Mouse (Mus musculus) adrenal gland, postnatal 25 days (tissue): Measurements from ENCODE around the gene Wwc1. TPM values are rescaled to one million over a fixed set of nuclear protein-coding genes. Genes with fewer than 3 reads are reported as not detected.

ENCODE experiments used
- DNase-seq: peaks from one replicate; pipeline ENCODE4 v3.0.0; 2021; ENCODE audit warnings: mixed read lengths
- total RNA-seq: library from RNA; stranded (reverse); gene quantifications from 2 replicates; pipeline ENCODE4 v1.2.3, GENCODE M21; 2021

Wwc1 gene
- total RNA-seq, 1 experiment from 2014 or later, result 80.2 TPM

DNA sequence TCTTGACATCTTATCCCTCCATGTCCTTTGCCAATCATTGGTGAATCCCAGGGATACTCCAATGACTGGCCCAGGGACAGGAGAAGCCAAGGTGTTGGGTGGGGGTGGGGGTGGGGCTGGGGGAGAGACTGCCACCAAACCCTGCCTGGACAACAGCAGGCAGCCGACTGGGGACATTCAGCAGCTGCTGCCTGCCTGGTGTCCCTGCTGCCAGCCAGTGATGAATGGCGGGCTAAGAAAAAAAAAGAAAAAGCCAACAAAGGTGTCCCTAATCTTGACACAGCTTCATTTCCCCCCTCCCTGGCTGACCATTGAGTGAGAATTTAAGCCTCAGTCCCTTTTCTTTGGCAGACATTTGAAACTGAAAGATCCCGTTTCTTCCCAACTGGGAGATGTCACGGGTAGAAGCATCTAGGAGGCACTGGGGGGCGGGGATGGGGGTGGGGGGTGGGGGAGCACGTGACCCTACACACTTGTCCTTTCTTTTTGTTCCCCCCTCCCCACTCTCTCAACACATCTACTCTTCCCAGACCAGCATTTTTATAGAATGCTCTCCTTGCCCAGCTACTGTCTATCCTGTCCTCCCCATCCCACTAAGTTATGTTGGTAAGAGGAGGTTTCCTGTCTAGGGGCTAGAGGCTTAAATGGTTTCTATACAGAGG lies 7.9 kb downstream of the Wwc1 start:
- DNase-seq, result no peak

DNA sequence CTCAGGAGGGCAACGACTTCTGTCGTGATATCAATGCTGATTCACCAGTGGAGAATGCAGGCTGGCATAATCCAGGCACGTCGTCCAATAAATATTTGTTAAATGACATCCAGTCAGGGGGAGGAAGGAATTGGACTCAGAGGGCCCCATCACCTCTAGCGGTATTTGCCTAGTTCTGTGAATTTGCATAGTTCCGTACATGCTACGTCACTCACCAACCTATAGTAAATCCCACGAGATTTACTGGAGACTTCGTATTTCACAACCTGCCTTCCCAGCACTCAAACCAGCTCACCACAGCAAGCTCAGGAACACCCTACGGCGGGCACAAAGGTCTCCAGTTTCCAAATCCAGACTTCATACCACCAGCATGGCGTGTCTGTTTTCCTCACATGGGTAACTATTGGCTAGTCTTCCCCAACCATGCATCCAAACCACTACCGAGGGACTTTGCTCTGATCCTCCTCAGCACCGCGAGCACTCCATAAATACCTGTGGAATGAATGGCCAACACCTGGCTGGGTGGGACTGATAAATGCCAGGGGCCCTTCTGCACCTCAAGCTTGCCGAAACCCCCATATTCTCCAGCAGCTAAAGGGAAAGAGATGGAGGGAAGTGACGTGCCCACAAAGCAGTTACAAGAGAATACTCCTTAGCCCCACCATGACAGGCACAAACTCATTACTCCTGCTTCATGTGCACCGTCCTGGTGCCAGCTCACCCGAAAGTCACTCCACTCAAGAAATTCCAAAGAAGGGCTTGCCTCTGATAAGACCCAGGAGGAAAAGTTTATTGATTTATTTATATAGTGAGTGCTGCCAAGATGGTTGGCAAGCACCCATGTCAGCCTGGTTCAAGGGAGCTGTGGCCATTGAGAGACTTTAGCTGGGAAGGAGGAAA lies 9.3 kb downstream of the Wwc1 start:
- peak; percentile 41 for DNase-seq

DNA sequence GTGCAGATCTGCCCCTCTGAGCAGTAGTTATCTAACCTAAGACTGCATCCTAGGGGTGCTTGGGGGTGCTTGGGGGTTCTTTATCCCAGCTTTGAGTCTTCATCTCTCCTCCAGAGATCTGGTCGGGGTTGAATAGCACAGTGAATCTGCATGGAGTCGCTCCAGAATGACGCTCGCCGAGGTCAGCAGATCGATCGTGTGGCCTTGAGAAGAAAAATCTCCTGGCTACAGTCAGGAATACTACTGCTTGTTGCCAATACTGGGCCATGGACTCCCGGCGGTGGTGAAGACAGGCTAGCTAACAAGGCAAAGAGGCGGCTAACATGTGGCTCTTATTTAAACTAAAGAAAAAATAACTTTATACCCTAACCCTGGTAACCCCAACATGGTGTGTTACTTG lies 12.0 kb downstream of the Wwc1 start:
- peak; percentile 49 for DNase-seq

DNA sequence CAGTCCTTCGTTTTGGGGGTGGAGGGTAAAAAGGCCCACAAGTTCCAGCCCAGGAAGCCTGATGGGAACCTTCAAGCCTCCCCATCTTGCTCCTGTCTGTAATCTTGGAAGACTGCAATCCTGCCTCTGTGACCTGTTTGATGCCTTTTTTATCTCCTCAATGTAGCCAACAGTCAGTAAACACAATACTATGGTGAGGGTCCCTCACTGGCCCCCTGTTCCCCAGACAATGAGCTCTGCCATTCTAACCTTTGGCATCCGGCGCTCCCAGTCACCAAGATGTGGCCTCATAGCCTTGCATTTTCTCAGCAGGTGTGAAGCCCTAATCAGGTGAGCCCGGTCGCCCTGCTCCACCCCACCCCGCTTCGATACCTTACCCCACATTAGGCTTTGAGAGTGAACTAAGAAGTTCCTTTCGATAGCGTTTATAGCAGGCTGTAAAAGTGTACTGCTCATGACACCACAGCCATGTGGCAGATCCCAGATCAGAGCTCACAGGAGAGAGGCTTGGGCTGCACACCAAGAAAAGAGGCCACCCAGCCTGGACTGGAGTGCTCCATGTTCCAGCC lies 16.3 kb downstream of the Wwc1 start:
- DNase-seq, result no peak

DNA sequence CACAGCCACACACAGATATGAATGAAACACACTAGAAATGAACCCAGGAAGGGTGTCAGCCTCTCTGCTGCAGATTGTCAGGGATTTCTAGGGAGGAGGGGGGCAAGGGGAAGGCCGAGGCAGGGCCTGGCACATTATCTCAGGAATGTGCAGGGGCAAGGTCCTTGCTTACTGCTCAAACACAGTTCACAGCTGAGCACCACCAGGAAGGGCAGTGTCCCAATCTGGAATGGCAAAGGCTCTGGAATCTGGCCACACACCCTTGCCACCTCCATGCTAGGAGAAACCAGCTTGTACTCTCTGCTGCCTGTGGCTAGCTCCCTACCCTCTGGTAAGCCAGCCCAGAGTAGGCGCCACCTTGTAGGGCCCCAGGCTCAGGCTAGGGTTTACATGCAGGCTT lies 16.8 kb downstream of the Wwc1 start:
- DNase-seq, result no peak

DNA sequence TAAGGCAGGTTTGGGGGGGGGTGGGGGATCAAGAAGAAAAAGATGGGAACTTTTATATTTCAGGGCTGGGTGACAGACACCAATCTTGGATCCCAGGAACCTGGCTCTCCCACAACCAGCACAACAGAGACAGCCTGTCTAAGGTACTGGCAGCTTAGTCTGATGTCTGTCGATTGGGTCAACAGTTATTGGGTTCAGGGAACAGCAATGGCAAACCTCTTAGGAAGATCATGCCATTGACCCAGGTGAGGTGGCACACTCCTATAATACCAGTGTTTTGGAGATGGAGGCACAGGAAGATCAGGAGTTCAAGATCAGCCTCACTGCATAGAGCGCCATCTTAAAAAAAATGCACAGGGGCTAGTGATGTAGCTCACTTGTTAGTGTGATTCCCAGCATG lies 17.9 kb downstream of the Wwc1 start:
- DNase-seq, result no peak

DNA sequence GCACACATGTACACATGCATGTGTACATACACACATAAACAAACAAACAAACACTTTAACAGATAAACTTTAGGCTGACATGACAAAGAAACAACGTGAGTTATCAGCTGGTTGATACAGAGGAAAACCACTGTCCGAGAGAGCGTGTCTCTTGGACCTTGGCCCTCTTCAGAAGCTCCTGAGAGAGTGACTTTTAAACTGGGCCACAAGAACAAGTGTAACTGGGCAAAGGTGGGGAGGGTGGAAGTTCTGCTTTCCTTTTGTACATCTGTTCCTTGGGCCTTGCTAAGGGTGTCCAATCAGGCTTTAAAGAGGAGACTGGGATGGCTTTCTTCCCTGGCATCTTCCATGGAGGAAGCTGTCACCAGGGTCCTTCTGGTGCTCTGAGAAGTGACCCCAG lies 21.1 kb downstream of the Wwc1 start:
- no peak for DNase-seq

DNA sequence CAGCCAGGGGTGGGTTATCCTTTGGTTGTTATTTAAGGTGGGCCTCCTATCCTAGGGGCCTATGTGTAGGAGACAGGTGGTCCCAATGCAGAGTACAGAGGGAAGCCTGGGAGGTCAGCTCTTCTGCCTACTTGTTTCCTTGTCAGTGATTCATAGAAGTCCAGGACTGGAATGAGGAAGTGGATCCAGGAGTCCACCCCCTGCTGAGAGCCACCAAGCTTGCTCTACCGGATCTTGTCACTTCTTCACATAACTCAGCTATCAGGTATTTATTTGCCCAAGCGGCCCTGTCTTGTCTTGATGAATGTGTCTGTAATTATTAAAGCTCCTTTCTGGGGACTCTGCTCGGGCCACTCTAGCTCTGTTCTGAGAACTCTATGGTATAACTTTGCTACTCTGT lies 24.8 kb downstream of the Wwc1 start:
- no peak for DNase-seq

DNA sequence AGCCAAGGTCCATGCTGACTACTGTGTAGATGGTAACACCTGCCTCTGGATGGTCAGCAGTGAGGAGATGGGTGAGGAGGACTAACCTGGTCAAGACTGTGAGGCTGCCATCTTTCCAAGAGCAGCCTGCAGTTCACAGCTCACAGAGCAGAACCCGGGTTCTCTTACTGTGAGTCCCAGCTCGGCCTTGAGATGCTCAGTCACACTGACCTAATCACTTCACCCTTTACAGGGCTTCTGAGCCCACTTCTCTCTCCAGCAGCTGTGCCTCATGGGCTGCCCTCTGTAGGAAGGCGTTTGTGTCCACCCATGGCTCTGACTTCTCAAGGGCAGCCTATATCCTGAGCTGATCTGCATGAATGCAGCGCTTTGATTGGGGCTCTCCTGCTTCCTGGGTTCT lies 27.1 kb downstream of the Wwc1 start:
- no peak for DNase-seq

DNA sequence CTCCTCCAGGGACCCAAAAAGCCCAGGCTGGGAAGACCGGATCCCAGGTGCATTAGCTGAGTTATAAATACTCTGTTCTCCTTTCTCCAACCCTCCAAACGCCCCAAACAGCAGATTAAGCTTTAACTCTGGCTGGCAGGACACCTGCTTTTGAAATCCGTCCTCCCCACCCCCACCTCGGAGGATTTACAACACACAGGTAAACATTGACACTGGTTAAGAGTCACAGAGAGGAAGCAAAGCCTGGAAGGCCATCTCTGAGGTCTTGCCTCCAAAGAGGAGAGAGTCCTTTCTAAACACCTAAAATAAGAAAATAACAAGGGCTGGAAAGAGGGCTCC lies 28.6 kb downstream of the Wwc1 start:
- DNase-seq, result no peak

DNA sequence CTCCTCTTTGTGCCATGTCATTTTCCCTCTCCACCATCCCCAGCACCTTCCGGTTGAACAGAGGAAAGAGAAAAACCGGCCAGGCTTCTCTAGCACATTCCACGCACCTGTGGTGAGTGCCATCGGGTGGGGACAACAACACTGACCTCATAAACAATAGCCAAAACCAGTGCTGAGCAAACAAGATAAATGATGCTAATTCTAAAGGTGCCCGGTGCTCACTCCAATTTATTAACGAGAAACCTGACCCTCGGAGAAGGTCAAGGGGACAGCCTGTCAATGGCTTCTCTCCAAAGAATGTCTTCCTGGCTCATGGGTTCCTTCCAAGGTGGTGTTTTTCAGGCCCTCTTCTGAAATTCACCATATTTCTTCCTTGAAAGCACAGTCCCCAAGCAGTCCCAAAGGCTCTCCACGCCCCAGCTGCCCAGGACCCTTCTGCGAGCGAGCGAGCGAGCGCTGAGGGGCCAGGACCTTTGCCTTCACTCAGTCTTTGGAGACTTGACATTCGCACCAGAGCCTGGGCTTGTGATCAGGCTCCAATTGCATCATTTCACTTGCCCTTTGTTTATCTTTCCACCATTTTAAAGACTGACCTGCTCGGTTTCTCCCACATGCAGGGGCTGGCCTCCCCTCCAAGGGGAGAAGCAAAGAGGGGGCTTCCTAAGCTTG lies 29.1 kb downstream of the Wwc1 start:
- no peak for DNase-seq

DNA sequence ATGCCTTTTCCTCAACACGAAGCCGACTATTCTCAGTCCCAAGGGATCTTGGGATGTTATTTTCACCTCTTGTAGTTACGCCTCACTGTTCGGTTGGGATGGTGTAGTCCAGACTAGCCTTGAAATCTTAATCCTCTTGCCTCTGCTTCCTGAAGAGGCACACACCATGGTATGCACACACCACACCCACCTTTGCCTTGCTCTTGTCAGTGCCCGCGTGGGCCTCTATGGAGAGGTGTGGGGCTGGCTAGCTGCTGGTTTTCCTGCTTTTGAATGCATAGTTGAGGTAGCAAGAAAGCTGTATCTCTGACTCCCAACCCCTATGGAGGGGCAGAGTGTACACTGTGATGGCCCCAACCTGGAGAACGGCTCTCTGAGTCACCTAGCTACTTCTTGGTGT lies 29.9 kb downstream of the Wwc1 start:
- DNase-seq, result no peak

DNA sequence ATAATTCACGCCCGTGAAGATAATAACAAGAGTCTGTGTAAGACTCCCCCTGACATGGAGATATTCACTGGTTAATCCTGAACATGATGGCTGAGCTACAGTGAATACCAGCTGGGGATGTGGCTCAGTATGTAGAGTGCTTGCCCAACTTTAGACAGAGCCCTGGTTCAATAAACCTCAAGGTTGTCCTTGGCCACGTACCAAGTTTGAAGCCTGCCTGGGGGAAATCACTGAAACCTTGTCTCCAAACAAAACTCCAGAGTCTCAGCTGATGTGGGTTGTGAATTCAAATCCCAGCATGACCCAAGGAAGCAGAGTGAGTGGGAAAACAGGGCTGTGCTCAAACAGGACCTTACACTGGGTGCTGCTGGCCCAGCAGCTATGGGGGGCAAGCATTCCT lies 30.3 kb downstream of the Wwc1 start:
- DNase-seq, result peak; percentile 42

DNA sequence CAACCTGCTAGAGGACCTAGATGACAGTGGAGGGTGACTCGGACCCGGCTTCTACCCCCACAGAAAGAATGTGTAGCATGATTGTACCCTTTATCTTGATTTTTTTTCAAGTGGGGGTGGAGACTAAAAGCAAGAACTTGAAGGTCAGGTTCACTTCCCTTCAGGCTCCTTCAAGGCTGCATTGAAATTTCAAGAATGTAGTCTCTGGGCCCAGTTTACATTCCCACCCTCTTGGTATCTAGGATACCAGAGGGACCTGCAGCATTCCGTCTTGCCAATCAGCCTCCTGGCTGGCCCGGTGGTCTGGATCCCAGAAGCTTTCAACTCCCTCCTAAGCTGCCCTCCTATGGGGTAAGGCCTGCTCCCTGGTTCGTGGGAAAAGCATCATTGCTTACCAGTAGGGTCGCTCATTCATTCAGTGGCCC lies 31.9 kb downstream of the Wwc1 start:
- no peak for DNase-seq

DNA sequence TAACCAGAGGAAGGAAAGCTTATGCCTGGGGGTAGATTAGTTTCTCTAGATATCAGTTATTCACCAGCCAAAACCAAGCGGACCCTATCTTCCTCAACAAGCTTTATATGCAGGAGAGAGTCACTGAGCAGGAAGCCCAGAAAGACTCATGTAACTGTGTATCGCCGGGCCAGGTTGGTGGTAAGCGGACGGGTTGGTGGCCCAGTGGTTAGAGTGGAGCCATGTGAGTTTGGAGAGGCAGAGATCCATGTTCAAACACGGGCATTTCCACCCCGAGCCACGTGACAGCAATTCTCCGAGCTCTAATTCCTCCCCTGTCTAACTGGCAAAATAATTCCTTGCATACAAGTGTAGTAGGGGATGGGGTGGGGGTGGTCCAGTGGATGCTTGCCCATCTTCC lies 32.4 kb downstream of the Wwc1 start:
- no peak for DNase-seq

DNA sequence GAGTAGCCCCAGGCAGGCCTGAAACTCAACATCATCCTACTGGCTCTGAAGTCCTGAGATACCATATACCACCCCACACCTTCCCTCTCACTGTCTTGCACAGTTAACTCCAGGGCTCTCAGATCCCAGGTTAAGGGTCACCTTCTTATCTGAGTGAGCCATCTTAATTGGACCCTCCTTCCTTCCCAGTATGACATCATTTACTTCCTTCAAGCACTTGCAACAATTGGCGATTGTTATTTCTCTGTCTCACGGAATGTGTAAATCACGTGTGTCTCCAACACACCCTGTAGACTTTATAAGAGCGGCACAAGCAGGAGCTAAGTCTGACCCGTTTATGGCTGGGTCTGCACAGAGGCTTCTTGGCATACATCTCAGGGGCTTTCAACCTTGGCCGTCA lies 35.1 kb downstream of the Wwc1 start:
- DNase-seq, result no peak

DNA sequence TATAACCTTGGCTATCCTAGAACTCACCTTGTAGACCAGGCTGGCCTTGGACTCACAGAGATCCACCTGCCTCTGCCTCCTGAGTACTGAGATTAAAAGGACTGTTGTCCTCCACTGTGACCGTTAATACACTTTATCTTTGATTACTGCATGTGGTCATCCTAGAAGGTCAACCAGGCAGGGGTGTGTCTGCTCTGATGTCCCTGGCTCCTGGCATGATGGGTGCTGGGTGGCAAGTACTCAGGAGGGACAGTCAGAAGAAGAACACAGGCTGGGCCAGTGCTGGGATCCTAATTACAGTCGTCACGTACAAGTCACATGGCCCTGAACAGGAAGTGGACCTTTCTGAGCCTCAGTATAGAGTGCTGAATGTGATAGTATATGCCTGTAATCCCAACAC lies 38.7 kb downstream of the Wwc1 start:
- no peak for DNase-seq

DNA sequence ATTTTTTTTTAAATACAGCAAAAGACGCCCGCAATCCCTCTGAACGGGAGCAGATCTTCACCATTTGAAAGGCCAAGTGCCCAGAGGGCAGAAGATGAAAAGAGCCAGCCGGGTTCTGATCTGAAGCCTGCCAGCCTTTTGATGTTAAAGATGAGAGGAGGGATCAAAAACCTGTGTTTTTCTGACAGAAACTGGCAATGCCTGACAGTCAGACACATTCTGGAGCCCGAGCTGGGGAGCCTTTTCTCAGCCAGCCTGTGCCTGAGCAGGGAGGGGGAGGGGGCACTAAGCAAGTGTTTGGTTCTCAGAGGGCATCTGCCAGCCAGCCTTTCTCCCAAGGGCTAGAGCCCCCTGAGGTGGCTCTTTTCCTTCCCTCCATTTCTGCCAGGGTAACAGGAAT lies 39.3 kb downstream of the Wwc1 start:
- no peak for DNase-seq

DNA sequence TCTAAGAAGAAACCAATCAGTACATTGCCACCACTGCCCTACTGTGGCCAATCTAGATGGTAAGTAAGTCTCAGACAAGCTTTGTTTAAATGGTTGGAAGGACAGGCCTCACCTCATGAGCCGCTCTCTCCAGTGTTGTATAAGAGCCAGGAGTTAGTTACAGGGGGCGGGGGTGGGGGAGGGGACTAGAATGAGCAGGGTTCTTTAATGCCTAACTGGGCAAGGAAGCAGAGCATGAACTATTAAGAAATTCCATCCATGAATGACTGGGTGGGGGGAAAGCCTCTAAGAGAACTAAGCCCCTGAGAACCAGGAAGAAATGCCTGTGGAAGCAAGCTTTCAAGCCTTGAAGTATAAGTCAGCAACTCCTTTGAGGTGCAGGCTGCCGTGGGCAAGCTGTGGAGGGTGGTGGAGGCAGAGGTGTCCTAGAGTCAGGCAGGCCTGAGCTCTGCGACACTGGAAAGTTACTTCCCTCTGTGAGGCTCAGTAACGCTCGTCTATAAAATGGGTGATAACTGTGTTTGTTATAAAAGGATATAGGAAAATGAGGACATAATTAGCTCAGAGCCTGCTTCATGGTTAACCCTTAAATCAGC lies 41.4 kb downstream of the Wwc1 start:
- DNase-seq, result no peak

DNA sequence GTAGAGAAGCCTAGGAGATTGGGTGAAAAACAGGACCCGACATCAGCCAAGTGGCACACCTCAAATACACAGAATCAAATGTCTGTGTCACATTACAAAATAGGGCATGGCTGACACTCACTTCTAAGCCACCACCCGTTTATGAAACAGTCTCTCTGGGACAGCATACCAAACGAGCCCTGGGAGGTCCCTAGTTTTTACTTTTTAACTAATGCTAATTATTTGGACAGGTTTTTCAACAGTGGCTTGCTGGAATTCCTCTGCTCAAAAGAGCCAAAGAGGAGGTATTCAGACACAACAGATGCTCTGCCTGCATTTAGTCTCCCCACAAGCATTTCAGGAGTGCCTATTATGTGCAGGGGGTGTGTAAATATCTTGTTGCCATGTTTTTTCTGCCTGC lies 44.7 kb downstream of the Wwc1 start:
- DNase-seq, result no peak

DNA sequence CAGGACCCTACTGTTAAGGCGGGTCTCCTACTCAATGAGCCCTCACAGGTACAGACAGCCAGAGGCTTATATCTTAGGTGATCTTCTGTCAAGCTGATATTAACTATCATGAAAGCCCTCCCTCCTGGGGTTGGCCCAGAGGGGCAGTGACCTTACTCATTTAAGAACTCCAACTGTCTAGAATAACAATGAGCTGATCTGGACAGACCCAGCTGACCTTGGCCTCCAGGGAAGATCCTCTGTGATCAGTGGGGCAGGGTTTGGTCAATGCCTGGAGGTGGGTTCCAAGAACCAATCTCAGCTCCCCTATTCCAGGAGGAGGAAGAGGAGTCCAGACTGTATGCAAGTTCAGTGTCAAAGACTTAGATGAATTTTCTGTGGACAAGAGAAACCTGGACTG lies 45.2 kb downstream of the Wwc1 start:
- no peak for DNase-seq

DNA sequence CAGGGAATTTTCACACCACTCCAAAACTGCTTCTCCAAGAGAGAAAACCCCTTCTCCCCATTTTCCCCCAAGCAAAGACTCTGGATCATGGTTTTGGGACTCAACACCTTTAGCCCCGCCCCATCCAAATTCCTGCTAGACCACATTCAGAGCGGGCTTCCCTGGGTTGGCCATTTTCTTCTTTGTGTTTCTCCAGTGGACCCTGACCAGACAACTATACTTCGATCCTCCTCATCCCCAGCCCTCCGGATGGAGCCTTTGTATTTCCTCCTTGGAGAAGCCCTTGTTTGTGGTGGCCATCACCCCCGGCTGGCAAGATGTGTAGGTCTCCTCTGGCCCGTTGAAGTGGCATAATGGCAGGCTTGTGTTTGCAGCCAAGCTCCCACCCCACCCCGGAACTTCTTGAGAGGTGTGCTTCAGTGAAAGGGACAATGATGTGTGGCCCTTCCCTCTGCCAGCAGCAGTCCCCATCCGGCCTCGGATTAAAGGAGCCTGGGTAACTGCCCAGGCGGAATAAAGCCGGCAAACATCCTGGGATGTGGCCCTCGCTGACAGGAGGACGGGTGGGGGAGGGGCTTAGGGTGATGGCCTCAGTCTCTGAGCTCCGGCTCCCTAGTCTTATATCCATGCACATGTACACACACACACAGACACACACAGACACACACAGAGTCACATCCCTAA lies 46.8 kb downstream of the Wwc1 start:
- DNase-seq, result no peak
